9 mouse cellular contexts compared by ENCODE assay signal in the genomic region with DNA sequence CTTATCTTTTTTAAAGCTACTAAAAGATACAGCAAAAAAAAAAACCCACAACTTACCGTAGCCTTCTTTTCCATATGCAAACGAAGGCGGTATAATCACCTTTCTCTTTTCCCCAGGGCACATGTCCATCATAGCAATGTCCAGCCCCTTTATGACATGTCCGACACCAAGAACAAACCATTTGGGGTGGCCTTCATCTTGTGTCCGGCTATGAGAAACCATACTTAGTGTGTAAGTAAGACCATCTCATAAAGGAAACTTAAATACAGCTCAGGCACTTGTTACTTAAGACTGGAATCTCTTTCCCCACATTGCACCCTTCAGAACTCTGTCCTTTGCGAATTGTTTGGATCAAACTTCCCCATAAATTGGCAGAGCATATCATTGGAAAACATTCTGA. TPM values are rescaled to one million over a fixed set of nuclear protein-coding genes. Genes with fewer than 3 reads are reported as not detected.
DNase-seq lines count a peak whose midpoint lies in the region; ATAC-seq and TF ChIP-seq lines count a peak whose summit lies in the region.
"Had no signal": no experiment of that assay in that cellular context is flagged by ENCODE, and none has a peak within 500 bp of the region (broad histone marks: within the 10 kb centered on the region; RNA-seq: fewer than 3 reads in every experiment).

No protein-coding gene starts in this region.

- H3K9ac ChIP-seq in forebrain, embryonic 16.5 days (replicated peaks; ENCODE audit: low read depth, low read length) = no peak overlapping the region
- H3K9ac ChIP-seq in liver, embryonic 12.5 days = peak overlapping the region; percentile 68

- 84% methylated on average over 6 of the region's 6 CpGs for WGBS in forebrain, embryonic 16.5 days
- 75% methylated on average over 6 of the region's 6 CpGs for WGBS in liver, embryonic 12.5 days (ENCODE audit: insufficient replicate concordance)

- no peak for TF ChIP-seq POLR2A in testis, adult 2 months (IDR thresholded peaks at IDR 0.05; ENCODE audit: control insufficient read depth, low read depth, low read length)

- no peaks in the 10 kb centered on the region for H3K27me3 ChIP-seq in testis, adult 2 months (ENCODE audit: control insufficient read depth, insufficient read depth, low read length)
- no peaks in the 10 kb centered on the region for H3K27me3 ChIP-seq in forebrain, embryonic 16.5 days (replicated peaks; ENCODE audit: control insufficient read depth, insufficient read depth, low read length)
- no peaks in the 10 kb centered on the region for H3K27me3 ChIP-seq in liver, embryonic 12.5 days (replicated peaks)

- H3K36me3 ChIP-seq in testis, adult 2 months (ENCODE audit: control insufficient read depth, insufficient read depth, low read length) = no peaks in the 10 kb centered on the region
- H3K36me3 ChIP-seq in forebrain, embryonic 16.5 days (ENCODE audit: control insufficient read depth, insufficient read depth) = no peaks in the 10 kb centered on the region
- no peaks in the 10 kb centered on the region for H3K36me3 ChIP-seq in liver, embryonic 12.5 days

- TF ChIP-seq CTCF in testis, adult 2 months (IDR thresholded peaks at IDR 0.05; ENCODE audit: control insufficient read depth, insufficient read depth, insufficient replicate concordance, low read depth, low read length) = no peak

- DNase-seq in testis, postnatal 10 days (ENCODE audit: low spot score) = no peak
- DNase-seq in urinary bladder, postnatal 36 days (ENCODE audit: low spot score in 2 of 2) = no peak
- no peak for DNase-seq in thymus, postnatal 25 days
- DNase-seq in natural killer cell, adult 2 months (ENCODE audit: low spot score in 2 of 2) = no peak
- DNase-seq: adrenal gland, postnatal 10 days; gastrocnemius, postnatal 10 days had no signal

- peaks cover 11% of the 10 kb centered on the region for H3K4me1 ChIP-seq in testis, adult 2 months (ENCODE audit: control insufficient read depth, insufficient read depth, low read length)
- peaks cover 26% of the 10 kb centered on the region for H3K4me1 ChIP-seq in forebrain, embryonic 16.5 days (replicated peaks; ENCODE audit: control insufficient read depth, insufficient read depth, low read length)
- peaks cover 46% of the 10 kb centered on the region for H3K4me1 ChIP-seq in liver, embryonic 12.5 days

- H3K27ac ChIP-seq in testis, adult 2 months (ENCODE audit: control insufficient read depth, insufficient read depth, low read depth, low read length) = peak overlapping the region; percentile 99; the same call in 1 of the 2 replicates
- no peak overlapping the region for H3K27ac ChIP-seq in forebrain, embryonic 16.5 days (ENCODE audit: low read length)
- no peak overlapping the region for H3K27ac ChIP-seq in liver, embryonic 12.5 days

- H3K4me3 ChIP-seq in testis, adult 2 months (ENCODE audit: control insufficient read depth, low read depth, low read length) = peak overlapping the region; percentile 80
- peak overlapping the region; percentile 57 for H3K4me3 ChIP-seq in forebrain, embryonic 16.5 days (replicated peaks; ENCODE audit: low read length)
- H3K4me3 ChIP-seq in liver, embryonic 12.5 days = peak overlapping the region; percentile 55

- ATAC-seq in forebrain, embryonic 16.5 days = no peak
- no peak for ATAC-seq in liver, embryonic 12.5 days

- H3K4me2 ChIP-seq in forebrain, embryonic 16.5 days (ENCODE audit: low read length) = peak overlapping the region; percentile 79
- peak overlapping the region; percentile 77 for H3K4me2 ChIP-seq in liver, embryonic 12.5 days

- H3K9me3 ChIP-seq in forebrain, embryonic 16.5 days (ENCODE audit: control insufficient read depth, low read length) = no peaks in the 10 kb centered on the region
- no peaks in the 10 kb centered on the region for H3K9me3 ChIP-seq in liver, embryonic 12.5 days (replicated peaks)

RNA-seq across cellular contexts. Expression of gene Fkbp7, which starts 1.3 kb away (rescaled TPM):
- polyA plus RNA-seq in testis, adult 2 months (2012; rRNA removed) = 16.3 and 19.2 TPM in 2 replicates
- 12.4 and 15.9 TPM in 2 replicates for polyA plus RNA-seq in forebrain, embryonic 16.5 days (2015; fragmentation: Nextera tagmentation; extraction: Ambion mirVana)
- polyA plus RNA-seq in liver, embryonic 12.5 days (2016; fragmentation: Nextera tagmentation; extraction: Ambion mirVana) = 7.6 and 8.1 TPM in 2 replicates

RNA-seq across cellular contexts. Expression of gene Plekha3, which starts 3.4 kb away (rescaled TPM):
- polyA plus RNA-seq in testis, adult 2 months (2012; rRNA removed) = 16.6 and 20.2 TPM in 2 replicates
- polyA plus RNA-seq in forebrain, embryonic 16.5 days (2015; fragmentation: Nextera tagmentation; extraction: Ambion mirVana) = 6.8 and 9.5 TPM in 2 replicates
- 9.0 and 9.4 TPM in 2 replicates for polyA plus RNA-seq in liver, embryonic 12.5 days (2016; fragmentation: Nextera tagmentation; extraction: Ambion mirVana)

RNA-seq across cellular contexts. Expression of gene Pjvk, which starts 23.4 kb away (rescaled TPM):
- polyA plus RNA-seq in testis, adult 2 months (2012; rRNA removed) = 0.17 and 0.52 TPM in 2 replicates
- polyA plus RNA-seq in forebrain, embryonic 16.5 days (2015; fragmentation: Nextera tagmentation; extraction: Ambion mirVana) = 0.53 and 0.80 TPM in 2 replicates
- polyA plus RNA-seq in liver, embryonic 12.5 days (2016; fragmentation: Nextera tagmentation; extraction: Ambion mirVana) = not detected in 2 replicates

RNA-seq across cellular contexts. Expression of gene Prkra, which starts 23.8 kb away (rescaled TPM):
- 17.2 and 21.1 TPM in 2 replicates for polyA plus RNA-seq in testis, adult 2 months (2012; rRNA removed)
- polyA plus RNA-seq in forebrain, embryonic 16.5 days (2015; fragmentation: Nextera tagmentation; extraction: Ambion mirVana) = 93.4 and 99.7 TPM in 2 replicates
- 12.7 and 13.1 TPM in 2 replicates for polyA plus RNA-seq in liver, embryonic 12.5 days (2016; fragmentation: Nextera tagmentation; extraction: Ambion mirVana)
